Mouse (Mus musculus) C2C12 (cell line): ENCODE data around the gene Ppard. TPM values are rescaled to one million over a fixed set of nuclear protein-coding genes. Genes with fewer than 3 reads are reported as not detected.

Experiments used
- H3K27me3 ChIP-seq: one replicate; pipeline ENCODE4 v1.6.1; 2011; ENCODE audit not compliant: control insufficient read depth, insufficient read depth, insufficient read length
- H3K36me3 ChIP-seq: one replicate; pipeline ENCODE4 v1.6.1; 2011; ENCODE audit not compliant: control insufficient read depth, insufficient read depth
- H3K4me3 ChIP-seq: one replicate; pipeline ENCODE4 v1.5.1; 2011; ENCODE audit warnings: mild to moderate bottlenecking, control low read depth; ENCODE audit not compliant: poor library complexity, insufficient read depth, severe bottlenecking
- H3K79me2 ChIP-seq: one replicate; pipeline ENCODE4 v1.6.1; 2011; ENCODE audit not compliant: control insufficient read depth, insufficient read depth
- H3K79me3 ChIP-seq: one replicate; pipeline ENCODE4 v1.6.1; 2011; ENCODE audit warnings: low read depth, control low read depth
- H3ac ChIP-seq: one replicate; pipeline ENCODE3; 2011; ENCODE audit warnings: low read depth; ENCODE audit not compliant: control insufficient read depth, insufficient read length
- CEBPB ChIP-seq: IDR thresholded peaks from one replicate; pipeline ENCODE4 v1.6.1; 2011; ENCODE audit warnings: low read depth, mild to moderate bottlenecking, control low read depth, moderate library complexity
- CTCF ChIP-seq: IDR thresholded peaks from one replicate; pipeline ENCODE4 v1.5.1; 2011; ENCODE audit not compliant: control insufficient read depth, insufficient read depth, insufficient read length
- FOSL1 ChIP-seq: IDR thresholded peaks from one replicate; pipeline ENCODE4 v1.8.0; 2011; ENCODE audit warnings: mild to moderate bottlenecking, low read length; ENCODE audit not compliant: poor library complexity, insufficient read depth, severe bottlenecking
- MAX ChIP-seq: IDR thresholded peaks from one replicate; pipeline ENCODE4 v1.6.1; 2011; ENCODE audit warnings: mild to moderate bottlenecking, control low read depth
- MYOD1 ChIP-seq: IDR thresholded peaks from one replicate; pipeline ENCODE4 v1.6.1; 2011; ENCODE audit warnings: low read depth; ENCODE audit not compliant: control insufficient read depth, insufficient read length
- MYOG ChIP-seq: IDR thresholded peaks from one replicate; pipeline ENCODE4 v1.6.1; 2011; ENCODE audit not compliant: control insufficient read depth, insufficient read length; ENCODE audit errors: extremely low read depth
- USF1 ChIP-seq: IDR thresholded peaks from one replicate; pipeline ENCODE4 v1.6.1; 2011; ENCODE audit warnings: low read depth, mild to moderate bottlenecking, control low read depth, moderate library complexity
- polyA plus RNA-seq: library from polyadenylated mRNA; unstranded; fragments of >200 nt; fragmentation: generic; extraction: Trizol; gene quantifications from one replicate; pipeline ENCODE4 v1.2.1, GENCODE M21; 2012; ENCODE audit warnings: missing spikeins

Ppard gene
- polyA plus RNA-seq, 1 experiment = 24.7 TPM

DNA sequence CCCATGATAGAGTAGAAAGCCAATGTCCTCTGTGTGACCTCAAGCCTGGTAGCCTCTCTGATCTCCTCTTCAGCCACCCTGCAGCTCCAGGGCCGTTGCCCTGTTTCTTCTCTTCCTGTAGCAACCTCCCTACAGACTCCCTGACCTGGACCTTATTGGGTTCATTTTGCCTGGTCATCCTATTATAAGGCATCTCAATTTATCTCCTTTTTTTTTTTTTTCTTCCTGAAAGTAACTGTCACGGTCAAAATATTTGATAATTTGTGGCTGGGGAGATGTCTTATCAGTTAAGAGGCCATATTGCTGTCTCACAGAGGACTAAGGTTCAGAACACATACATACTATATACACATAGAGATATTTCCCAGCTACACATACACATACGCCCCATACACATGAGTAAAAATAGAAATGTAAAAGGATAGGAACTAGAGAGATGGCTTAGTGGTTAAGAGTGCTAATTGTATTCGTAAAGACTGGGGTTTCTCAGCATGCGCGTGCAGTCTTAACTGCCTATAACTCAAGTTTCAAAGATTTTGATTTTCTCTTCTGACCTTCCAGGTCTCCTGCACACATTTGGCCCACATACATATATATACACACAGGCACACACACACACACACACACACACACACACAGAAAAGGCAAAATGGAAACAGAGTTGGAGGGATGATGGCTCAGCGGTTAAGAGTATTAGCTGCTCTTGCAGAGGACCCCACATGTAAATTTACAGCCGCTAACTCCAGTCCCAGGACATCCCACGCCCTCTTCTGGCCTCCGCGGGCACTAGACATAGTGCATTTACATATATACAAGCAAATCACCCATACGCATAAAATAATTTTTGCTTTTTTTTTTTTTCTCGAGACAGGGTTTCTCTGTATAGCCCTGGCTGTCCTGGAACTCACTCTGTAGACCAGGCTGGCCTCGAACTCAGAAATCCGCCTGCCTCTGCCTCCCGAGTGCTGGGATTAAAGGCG lies 80.0 kb downstream of the Ppard start:
- H3K36me3 ChIP-seq = peaks cover 8% of the 10 kb centered on the region
- TF ChIP-seq CEBPB = no peak
- no peak for TF ChIP-seq CTCF
- no peak for TF ChIP-seq MYOD1
- no peak for TF ChIP-seq MYOG
- no peak for TF ChIP-seq USF1
- no peak for TF ChIP-seq MAX
- TF ChIP-seq FOSL1 = no peak
- H3ac ChIP-seq = no peak overlapping the region
- no peaks in the 10 kb centered on the region for H3K27me3 ChIP-seq
- no peaks in the 10 kb centered on the region for H3K79me3 ChIP-seq
- peak overlapping the region; percentile 23 for H3K4me3 ChIP-seq
- H3K79me2 ChIP-seq = peaks cover 20% of the 10 kb centered on the region

DNA sequence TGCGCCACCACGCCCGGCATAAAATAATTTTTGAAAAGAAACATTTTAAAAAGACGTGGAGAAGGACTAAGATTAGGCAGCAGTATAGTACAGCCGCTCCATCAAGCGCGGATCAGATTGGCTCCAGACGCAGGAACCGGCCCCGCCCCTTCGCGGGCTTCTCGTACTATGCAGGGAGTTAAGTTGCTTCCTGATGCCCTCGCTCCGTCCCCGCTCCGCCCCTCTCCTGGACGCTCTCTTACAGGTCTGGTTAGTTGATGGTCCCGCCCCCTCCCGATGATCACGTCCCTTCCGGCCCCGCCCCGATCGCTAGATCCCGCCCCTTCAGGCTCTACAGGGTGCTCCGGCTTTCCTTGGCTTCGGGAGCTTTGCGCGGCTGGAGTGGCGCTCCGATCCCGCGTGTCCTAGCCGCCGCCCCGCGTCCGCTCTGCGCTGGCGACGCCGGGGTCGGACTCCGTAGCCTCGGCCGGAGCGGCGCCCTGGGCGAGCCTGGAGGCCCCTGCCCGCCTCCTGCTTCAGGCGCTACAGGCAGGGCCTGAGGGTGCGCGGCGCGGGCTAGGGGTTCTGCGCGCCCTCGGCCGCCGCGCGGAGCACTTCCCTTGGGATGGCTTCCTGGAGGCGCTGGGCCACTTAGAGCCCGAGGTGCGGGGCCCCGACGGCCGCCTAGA lies 80.8 kb downstream of the Ppard start, which contains the start of gene Fance:
TSS of gene Fance (plus strand) at position 308 of the 668 bp plus-strand sequence.
- Histone ChIP-seq H3K36me3 (peaks cover 13% of the 10 kb centered on the region), H3K4me3 (peak within 1 kb of the TSS; percentile 59), H3K27me3 (no peaks in the 10 kb centered on the region), H3K79me3 (no peaks in the 10 kb centered on the region), H3K79me2 (peaks cover 20% of the 10 kb centered on the region), H3ac (peak within 1 kb of the TSS; percentile 97)
- no peak for TF ChIP-seq MYOD1
- no peak for TF ChIP-seq CEBPB
- TF ChIP-seq MYOG = no peak
- TF ChIP-seq MAX = peak; percentile 28
- no peak for TF ChIP-seq FOSL1
- no peak for TF ChIP-seq CTCF
- no peak for TF ChIP-seq USF1

DNA sequence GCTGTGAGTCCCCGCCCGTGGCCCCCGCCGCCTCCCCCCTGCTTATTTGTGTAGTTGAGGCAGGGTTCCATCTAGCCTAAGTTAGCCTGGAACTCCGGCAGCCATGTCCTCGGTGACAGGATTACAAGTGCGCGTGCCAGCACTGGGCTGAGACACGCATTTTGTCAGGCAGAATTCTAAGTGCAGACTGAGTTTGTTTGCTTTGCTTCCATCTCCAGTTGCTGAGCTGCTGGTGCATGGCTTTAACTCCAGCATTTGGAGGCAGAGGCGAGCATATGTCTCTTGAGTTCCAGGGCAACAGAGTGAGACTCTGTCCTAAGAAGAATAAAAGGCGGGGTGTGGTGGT lies 81.4 kb downstream of the Ppard start:
- Histone ChIP-seq H3ac (peak overlapping the region; percentile 97), H3K79me2 (peaks cover 20% of the 10 kb centered on the region), H3K4me3 (peak overlapping the region; percentile 59), H3K36me3 (peaks cover 16% of the 10 kb centered on the region), H3K79me3 (no peaks in the 10 kb centered on the region), H3K27me3 (no peaks in the 10 kb centered on the region)
- TF ChIP-seq FOSL1 (no peak), MAX (no peak), CEBPB (no peak), MYOD1 (no peak), MYOG (no peak), CTCF (no peak), USF1 (no peak)

DNA sequence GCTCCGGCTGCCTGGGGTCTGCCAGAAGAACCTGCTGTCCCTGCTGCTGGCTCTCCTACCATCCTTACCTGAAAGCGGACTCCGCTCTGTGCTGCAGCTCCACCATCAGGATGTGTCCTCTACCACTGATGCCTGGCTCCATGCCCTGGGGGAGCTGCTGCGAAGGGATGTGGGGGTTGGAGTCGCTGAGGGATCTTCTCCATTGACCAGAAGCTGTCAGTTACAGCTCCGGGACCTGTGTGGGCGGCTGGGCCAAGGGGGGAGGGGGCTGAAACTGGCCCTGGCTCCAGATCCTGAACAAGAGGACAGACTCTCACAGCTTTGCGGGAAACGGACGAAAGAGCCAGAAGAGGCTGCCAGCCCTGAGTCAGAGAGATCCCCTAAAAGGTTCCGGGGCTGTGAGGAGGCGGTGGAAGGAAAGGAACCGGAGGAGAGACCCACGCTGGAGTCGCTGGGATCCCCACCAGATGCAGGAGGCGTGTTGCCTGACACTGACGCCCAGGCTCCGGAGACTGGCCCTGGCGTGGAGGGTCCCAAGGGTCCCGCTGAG lies 83.2 kb downstream of the Ppard start:
- Histone ChIP-seq H3K36me3 (peaks cover 30% of the 10 kb centered on the region), H3K79me3 (no peaks in the 10 kb centered on the region), H3K79me2 (peaks cover 20% of the 10 kb centered on the region), H3K27me3 (no peaks in the 10 kb centered on the region), H3ac (no peak overlapping the region), H3K4me3 (no peak overlapping the region)
- TF ChIP-seq MYOG (no peak), CTCF (no peak), MAX (no peak), FOSL1 (no peak), MYOD1 (no peak), CEBPB (no peak), USF1 (no peak)

DNA sequence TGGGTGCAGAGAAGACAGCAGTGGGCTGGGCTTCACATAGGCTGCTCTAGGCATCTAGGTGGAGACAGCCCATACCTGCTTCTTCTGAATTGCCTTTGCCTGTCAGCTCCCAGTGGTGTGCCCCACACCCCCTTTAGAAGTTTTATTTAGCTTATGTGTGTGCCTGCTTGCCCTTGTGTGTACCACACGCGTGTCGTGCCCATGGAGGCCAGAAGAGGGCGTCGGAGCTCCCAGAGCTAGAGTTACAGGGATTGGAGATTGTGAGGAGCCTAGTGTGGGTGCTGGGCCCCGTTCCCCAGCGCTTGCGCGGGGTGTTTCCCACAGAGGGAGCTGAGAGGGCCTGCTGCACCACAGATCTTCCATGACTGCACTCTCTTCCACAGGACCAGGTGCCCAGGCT lies 84.0 kb downstream of the Ppard start:
- H3K79me2 ChIP-seq = peaks cover 20% of the 10 kb centered on the region
- H3K27me3 ChIP-seq = no peaks in the 10 kb centered on the region
- no peak overlapping the region for H3K4me3 ChIP-seq
- no peaks in the 10 kb centered on the region for H3K79me3 ChIP-seq
- TF ChIP-seq MYOD1 (no peak), USF1 (no peak), CEBPB (no peak), FOSL1 (no peak), CTCF (no peak), MAX (no peak), MYOG (no peak)
- H3K36me3 ChIP-seq = peaks cover 35% of the 10 kb centered on the region
- no peak overlapping the region for H3ac ChIP-seq
